Mouse (Mus musculus) cerebellum, adult 2 months (tissue): ENCODE data around the gene Sugt1. TPM values are rescaled to one million over a fixed set of nuclear protein-coding genes. Genes with fewer than 3 reads are reported as not detected.
A peak's percentile ranks its signal among the peaks of the same experiment; 100 is the strongest.

Source experiments
- DNase-seq, 2 experiments: peaks; one replicate each; pipeline ENCODE4 v3.0.0; 2021
- H3K27ac ChIP-seq: fragments of 200-500 bp; 2 replicates; pipeline ENCODE4 v1.5.1; 2012; ENCODE audit warnings: low read length, control low read depth, inconsistent platforms; ENCODE audit not compliant: insufficient read depth
- H3K27me3 ChIP-seq: fragments of 200-500 bp; 2 replicates; pipeline ENCODE4 v1.6.1; 2012; ENCODE audit warnings: inconsistent platforms, mild to moderate bottlenecking, low read length, moderate library complexity; ENCODE audit not compliant: control insufficient read depth, insufficient read depth
- H3K4me1 ChIP-seq: fragments of 200-500 bp; 2 replicates; pipeline ENCODE4 v1.6.1; 2011; ENCODE audit warnings: low read length; ENCODE audit not compliant: control insufficient read depth, insufficient read depth
- H3K4me3 ChIP-seq: fragments of 200-500 bp; replicated peaks from 2 replicates; pipeline ENCODE3; 2011; ENCODE audit warnings: mild to moderate bottlenecking, low read depth, low read length, control low read depth; ENCODE audit not compliant: insufficient read depth
- CTCF ChIP-seq: fragments of 200-500 bp; IDR thresholded peaks from 2 replicates; pipeline ENCODE4 v1.5.1; 2011; ENCODE audit warnings: low read depth, mild to moderate bottlenecking, control low read depth, low read length, moderate library complexity, borderline replicate concordance; ENCODE audit not compliant: insufficient read depth
- POLR2A ChIP-seq: fragments of 200-500 bp; IDR thresholded peaks from 2 replicates; pipeline ENCODE4 v1.6.1; 2011; ENCODE audit warnings: low read length, control low read depth, borderline replicate concordance; ENCODE audit not compliant: insufficient read depth
- WGBS: fragments of 180-500 bp; shearing (Covaris S2); methylation state at CpG from one replicate; pipeline ENCODE4 v1.1.7; 2018; 5-methylcytosine and 5-hydroxymethylcytosine counted together
- polyA plus RNA-seq: library from polyadenylated mRNA; depleted of rRNA; stranded (reverse); fragments of >200 nt; gene quantifications from 2 replicates; pipeline ENCODE4 v1.2.3, GENCODE M21; 2012; rRNA removed

Sugt1 gene
- 40.3 and 41.0 TPM in 2 replicates for polyA plus RNA-seq

- Histone ChIP-seq H3K4me3 (peak within 1 kb of the TSS; percentile 95), H3K27ac (peak within 1 kb of the TSS; percentile 99), H3K4me1 (peaks cover 5% of the 10 kb centered on the region; the same call in 1 of the 2 replicates), H3K27me3 (no peaks in the 10 kb centered on the region)
- TF ChIP-seq POLR2A (peak; percentile 63; the same call in 1 of the 2 replicates), CTCF (no peak)
- DNase-seq = peak; percentile 97 to 98
- WGBS = under 1% methylated on average over 60 of the region's 60 CpGs
Measured at GRCm38 (mm10) chr14:79587139-79587851, at the start of gene Sugt1. Gene Sugt1, plus strand, starts transcription at chr14:79587691.

GRCm38 (mm10) chr14:79537921-79538320 is 49.6 kb upstream of the Sugt1 start:
- TF ChIP-seq CTCF (no peak), POLR2A (no peak)
- DNase-seq = no peak
- Histone ChIP-seq H3K27ac (no peak overlapping the region), H3K4me3 (no peak overlapping the region), H3K4me1 (no peaks in the 10 kb centered on the region), H3K27me3 (no peaks in the 10 kb centered on the region)

GRCm38 (mm10) chr14:79541606-79542005 is 45.9 kb upstream of the Sugt1 start:
- TF ChIP-seq POLR2A = no peak
- no peak for TF ChIP-seq CTCF
- no peaks in the 10 kb centered on the region for H3K4me1 ChIP-seq
- DNase-seq = no peak
- no peak overlapping the region for H3K27ac ChIP-seq
- H3K27me3 ChIP-seq = no peaks in the 10 kb centered on the region
- no peak overlapping the region for H3K4me3 ChIP-seq

GRCm38 (mm10) chr14:79549343-79549742 is 38.1 kb upstream of the Sugt1 start:
- Histone ChIP-seq H3K4me1 (no peaks in the 10 kb centered on the region), H3K27me3 (no peaks in the 10 kb centered on the region), H3K4me3 (no peak overlapping the region), H3K27ac (no peak overlapping the region)
- no peak for DNase-seq
- WGBS = 65% methylated on average over 7 of the region's 7 CpGs
- TF ChIP-seq CTCF (no peak), POLR2A (no peak)

- Histone ChIP-seq H3K4me3 (no peak overlapping the region), H3K27ac (no peak overlapping the region), H3K27me3 (no peaks in the 10 kb centered on the region), H3K4me1 (no peaks in the 10 kb centered on the region)
- TF ChIP-seq POLR2A (no peak), CTCF (no peak)
- DNase-seq = no peak
- 93% methylated on average over 2 of the region's 2 CpGs for WGBS
Measured at GRCm38 (mm10) chr14:79551929-79552328, 35.6 kb upstream of the Sugt1 start.

- Histone ChIP-seq H3K4me3 (no peak overlapping the region), H3K27me3 (no peaks in the 10 kb centered on the region), H3K4me1 (no peaks in the 10 kb centered on the region), H3K27ac (no peak overlapping the region)
- 100% methylated on average over 1 of the region's 1 CpGs for WGBS
- DNase-seq = no peak
- TF ChIP-seq POLR2A (no peak), CTCF (no peak)
Measured at GRCm38 (mm10) chr14:79552854-79553253, 34.6 kb upstream of the Sugt1 start.

GRCm38 (mm10) chr14:79557796-79558195 is 29.7 kb upstream of the Sugt1 start:
- 94% methylated on average over 1 of the region's 1 CpGs for WGBS
- no peak for TF ChIP-seq POLR2A
- no peak for TF ChIP-seq CTCF
- H3K27ac ChIP-seq = no peak overlapping the region

GRCm38 (mm10) chr14:79562745-79563144 is 24.7 kb upstream of the Sugt1 start:
- no peaks in the 10 kb centered on the region for H3K4me1 ChIP-seq
- H3K4me3 ChIP-seq = no peak overlapping the region
- TF ChIP-seq POLR2A (no peak), CTCF (peak; percentile 72)
- WGBS = 29% methylated on average over 5 of the region's 5 CpGs
- H3K27me3 ChIP-seq = no peaks in the 10 kb centered on the region
- H3K27ac ChIP-seq = no peak overlapping the region
- DNase-seq = peak; percentile 29 to 38

More at GRCm38 (mm10) chr14:79557796-79558195, 29.7 kb upstream of the Sugt1 start:
- Histone ChIP-seq H3K27me3 (no peaks in the 10 kb centered on the region), H3K4me3 (no peak overlapping the region), H3K4me1 (no peaks in the 10 kb centered on the region)
- DNase-seq = no peak
